Mouse (Mus musculus) embryonic facial prominence, embryonic 10.5 days (tissue): ENCODE data around the gene Ccdc180. TPM values are rescaled to one million over a fixed set of nuclear protein-coding genes. Genes with fewer than 3 reads are reported as not detected.
A peak's percentile ranks its signal among the peaks of the same experiment; 100 is the strongest.

Experiments
- DNase-seq: peaks from one replicate; pipeline ENCODE4 v3.0.0-alpha.2; 2017; ENCODE audit warnings: low spot score
- H3K27ac ChIP-seq: fragments of 300-500 bp; sonication (generic); replicated peaks from 2 replicates; pipeline ENCODE4 v1.5.1; 2016; ENCODE audit warnings: mild to moderate bottlenecking
- H3K27me3 ChIP-seq: fragments of 300-500 bp; sonication (generic); replicated peaks from 2 replicates; pipeline ENCODE4 v1.6.1; 2016; ENCODE audit warnings: low read depth, mild to moderate bottlenecking; ENCODE audit not compliant: poor library complexity, severe bottlenecking
- H3K36me3 ChIP-seq: fragments of 300-500 bp; sonication (generic); replicated peaks from 2 replicates; pipeline ENCODE4 v1.6.1; 2016; ENCODE audit warnings: mild to moderate bottlenecking, moderate library complexity
- H3K4me1 ChIP-seq: fragments of 300-500 bp; sonication (generic); 2 replicates; pipeline ENCODE4 v1.6.1; 2016
- H3K4me3 ChIP-seq: fragments of 300-500 bp; sonication (generic); 2 replicates; pipeline ENCODE4 v1.5.1; 2016; ENCODE audit warnings: mild to moderate bottlenecking, moderate library complexity
- H3K9me3 ChIP-seq: fragments of 300-500 bp; sonication (generic); 2 replicates; pipeline ENCODE4 v1.6.1; 2016; ENCODE audit warnings: mild to moderate bottlenecking
- WGBS: fragments of 180-500 bp; shearing (Covaris S2); methylation state at CpG from one replicate; pipeline ENCODE4 v1.1.7; 2016; 5-methylcytosine and 5-hydroxymethylcytosine counted together
- polyA plus RNA-seq: library from polyadenylated mRNA; unstranded; fragments of >200 nt; fragmentation: Nextera tagmentation; extraction: Ambion mirVana; gene quantifications from 2 replicates; pipeline ENCODE4 v1.2.1, GENCODE M21; 2016

Ccdc180 gene
- polyA plus RNA-seq, 1 experiment from 2014 or later = 0.05 TPM

DNA sequence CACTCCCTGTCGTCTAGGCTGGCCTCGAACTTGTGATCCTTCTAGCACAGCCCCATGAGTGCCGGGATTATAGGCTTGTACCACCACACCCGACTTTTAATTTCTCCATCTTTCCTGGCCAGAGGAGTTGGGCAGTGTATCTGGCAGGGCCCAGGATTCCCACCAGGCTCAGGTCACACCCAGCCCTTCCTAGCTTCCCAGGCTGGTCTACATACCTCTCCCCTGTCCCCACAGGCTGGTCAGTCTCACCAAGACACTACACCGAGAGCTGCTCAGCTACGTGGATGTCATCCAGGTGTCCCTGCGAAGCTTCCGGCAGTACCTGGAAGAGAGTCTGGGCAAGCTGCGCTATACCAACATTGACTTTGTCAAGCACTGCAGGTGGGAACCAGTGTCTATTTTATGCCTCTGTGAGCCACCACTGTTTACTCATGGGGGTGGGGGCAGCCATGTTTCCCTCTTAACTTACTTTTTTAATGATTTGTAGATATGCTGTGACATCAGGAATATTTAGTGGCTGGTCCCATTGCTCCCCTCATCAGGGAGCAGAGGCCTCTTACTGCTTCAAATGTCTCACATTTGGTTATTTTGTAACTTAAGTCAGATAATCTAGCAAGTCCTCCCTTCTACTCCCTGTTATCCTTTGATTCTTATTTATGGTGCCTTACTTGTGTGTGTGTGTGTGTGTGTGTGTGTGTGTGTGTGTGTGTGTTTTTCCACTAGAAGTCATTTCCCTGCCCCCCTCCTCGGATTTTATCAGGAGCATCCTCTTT is 31.7 kb downstream of the Ccdc180 start:
- DNase-seq = no peak
- H3K27me3 ChIP-seq = no peaks in the 10 kb centered on the region
- H3K9me3 ChIP-seq = no peaks in the 10 kb centered on the region
- H3K4me3 ChIP-seq = no peak overlapping the region
- no peak overlapping the region for H3K27ac ChIP-seq
- no peaks in the 10 kb centered on the region for H3K36me3 ChIP-seq
- WGBS = 86% methylated on average over 10 of the region's 10 CpGs
- no peaks in the 10 kb centered on the region for H3K4me1 ChIP-seq

DNA sequence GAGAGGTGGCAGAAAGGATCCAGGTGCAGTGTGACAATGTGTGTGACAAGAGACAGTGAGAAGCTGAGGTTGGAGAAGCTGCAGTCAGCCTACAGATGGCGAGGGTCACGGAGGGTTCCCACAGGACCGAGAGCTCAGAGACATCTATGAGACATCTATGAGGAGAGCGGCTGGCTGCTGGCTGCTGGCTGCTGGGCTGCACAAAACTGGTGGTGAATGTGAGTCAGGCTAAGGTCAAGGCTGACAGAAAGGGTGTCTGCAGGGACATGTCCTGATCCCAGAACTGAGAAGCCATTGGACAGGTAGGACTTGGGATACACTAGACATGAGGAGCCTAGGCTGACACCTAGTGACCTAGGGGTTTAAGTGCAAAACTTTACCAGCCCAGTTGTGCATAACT is 33.9 kb downstream of the Ccdc180 start:
- Histone ChIP-seq H3K27ac (no peak overlapping the region), H3K4me1 (no peaks in the 10 kb centered on the region), H3K36me3 (no peaks in the 10 kb centered on the region), H3K4me3 (no peak overlapping the region), H3K9me3 (no peaks in the 10 kb centered on the region), H3K27me3 (no peaks in the 10 kb centered on the region)
- DNase-seq = no peak
- 95% methylated on average over 4 of the region's 4 CpGs for WGBS

- no peaks in the 10 kb centered on the region for H3K36me3 ChIP-seq
- no peak for DNase-seq
- H3K9me3 ChIP-seq = no peaks in the 10 kb centered on the region
- no peaks in the 10 kb centered on the region for H3K4me1 ChIP-seq
- no peak overlapping the region for H3K4me3 ChIP-seq
- WGBS = 79% methylated on average over 4 of the region's 4 CpGs
- no peaks in the 10 kb centered on the region for H3K27me3 ChIP-seq
- H3K27ac ChIP-seq = no peak overlapping the region
Observed at GRCm38 (mm10) chr4:45928561-45928960, 38.5 kb downstream of the Ccdc180 start.

- WGBS = 32% methylated on average over 13 of the region's 13 CpGs
- no peaks in the 10 kb centered on the region for H3K36me3 ChIP-seq
- no peak overlapping the region for H3K4me3 ChIP-seq
- peak; percentile 76 for DNase-seq
- no peaks in the 10 kb centered on the region for H3K27me3 ChIP-seq
- no peaks in the 10 kb centered on the region for H3K9me3 ChIP-seq
- H3K27ac ChIP-seq = no peak overlapping the region
- 0 out of 2 replicates have a peak, but pooled peaks cover 3% of the 10 kb centered on the region for H3K4me1 ChIP-seq
Observed at GRCm38 (mm10) chr4:45941628-45942044, 51.5 kb downstream of the Ccdc180 start.

DNA sequence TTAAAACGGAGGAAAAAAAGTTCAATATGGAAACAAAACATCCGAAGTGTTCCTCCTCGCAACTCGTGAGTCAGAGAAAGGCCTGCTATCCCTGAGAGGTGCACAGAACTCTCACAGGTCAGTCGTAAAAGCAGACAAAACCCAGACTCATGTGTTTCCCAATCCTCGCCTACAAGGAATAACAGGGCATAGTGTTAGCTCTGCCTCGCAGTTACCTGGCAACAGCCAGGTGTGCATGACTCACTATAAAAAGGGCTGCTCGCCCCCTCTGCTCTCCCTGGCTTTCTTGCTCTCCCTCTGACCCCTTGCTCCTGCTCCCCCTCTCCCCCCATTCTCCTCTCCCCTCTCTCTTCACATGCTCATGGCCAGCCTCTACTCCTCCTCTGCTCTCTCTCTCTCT is 57.6 kb downstream of the Ccdc180 start:
- WGBS = 85% methylated on average over 8 of the region's 8 CpGs
- DNase-seq = no peak
- Histone ChIP-seq H3K27ac (no peak overlapping the region), H3K9me3 (no peaks in the 10 kb centered on the region), H3K4me3 (no peak overlapping the region), H3K4me1 (0 out of 2 replicates have a peak, but pooled peaks cover 7% of the 10 kb centered on the region), H3K36me3 (no peaks in the 10 kb centered on the region), H3K27me3 (no peaks in the 10 kb centered on the region)

GRCm38 (mm10) chr4:45949109-45949848 is 59.2 kb downstream of the Ccdc180 start:
- 0 out of 2 replicates have a peak, but pooled peaks cover 7% of the 10 kb centered on the region for H3K4me1 ChIP-seq
- WGBS = 88% methylated on average over 7 of the region's 7 CpGs
- no peak overlapping the region for H3K27ac ChIP-seq
- no peak for DNase-seq
- H3K27me3 ChIP-seq = no peaks in the 10 kb centered on the region
- no peaks in the 10 kb centered on the region for H3K36me3 ChIP-seq
- no peak overlapping the region for H3K4me3 ChIP-seq
- H3K9me3 ChIP-seq = no peaks in the 10 kb centered on the region

- H3K27ac ChIP-seq = no peak overlapping the region
- 97% methylated on average over 18 of the region's 18 CpGs for WGBS
- no peak for DNase-seq
Observed at GRCm38 (mm10) chr4:45951830-45952229, 61.7 kb downstream of the Ccdc180 start.

GRCm38 (mm10) chr4:45953025-45953919 is 63.2 kb downstream of the Ccdc180 start:
- H3K27ac ChIP-seq = no peak overlapping the region
- no peak for DNase-seq
- no peak overlapping the region for H3K4me3 ChIP-seq
- WGBS = 92% methylated on average over 23 of the region's 23 CpGs
- no peaks in the 10 kb centered on the region for H3K9me3 ChIP-seq
- no peaks in the 10 kb centered on the region for H3K36me3 ChIP-seq
- H3K27me3 ChIP-seq = no peaks in the 10 kb centered on the region
- H3K4me1 ChIP-seq = 0 out of 2 replicates have a peak, but pooled peaks cover 7% of the 10 kb centered on the region

More at GRCm38 (mm10) chr4:45951830-45952229, 61.7 kb downstream of the Ccdc180 start:
- no peaks in the 10 kb centered on the region for H3K36me3 ChIP-seq
- no peak overlapping the region for H3K4me3 ChIP-seq
- no peaks in the 10 kb centered on the region for H3K27me3 ChIP-seq
- H3K9me3 ChIP-seq = no peaks in the 10 kb centered on the region
- H3K4me1 ChIP-seq = 0 out of 2 replicates have a peak, but pooled peaks cover 7% of the 10 kb centered on the region

GRCm38 (mm10) chr4:45955235-45955634 is 65.1 kb downstream of the Ccdc180 start:
- Histone ChIP-seq H3K27me3 (no peaks in the 10 kb centered on the region), H3K4me3 (no peak overlapping the region), H3K9me3 (no peaks in the 10 kb centered on the region), H3K36me3 (no peaks in the 10 kb centered on the region), H3K4me1 (no peaks in the 10 kb centered on the region), H3K27ac (no peak overlapping the region)
- DNase-seq = no peak
- 84% methylated on average over 4 of the region's 4 CpGs for WGBS

GRCm38 (mm10) chr4:45956131-45956530 is 66.0 kb downstream of the Ccdc180 start:
- Histone ChIP-seq H3K36me3 (no peaks in the 10 kb centered on the region), H3K4me1 (no peaks in the 10 kb centered on the region), H3K27me3 (no peaks in the 10 kb centered on the region), H3K9me3 (no peaks in the 10 kb centered on the region), H3K4me3 (no peak overlapping the region), H3K27ac (no peak overlapping the region)
- 95% methylated on average over 8 of the region's 8 CpGs for WGBS
- DNase-seq = no peak

DNA sequence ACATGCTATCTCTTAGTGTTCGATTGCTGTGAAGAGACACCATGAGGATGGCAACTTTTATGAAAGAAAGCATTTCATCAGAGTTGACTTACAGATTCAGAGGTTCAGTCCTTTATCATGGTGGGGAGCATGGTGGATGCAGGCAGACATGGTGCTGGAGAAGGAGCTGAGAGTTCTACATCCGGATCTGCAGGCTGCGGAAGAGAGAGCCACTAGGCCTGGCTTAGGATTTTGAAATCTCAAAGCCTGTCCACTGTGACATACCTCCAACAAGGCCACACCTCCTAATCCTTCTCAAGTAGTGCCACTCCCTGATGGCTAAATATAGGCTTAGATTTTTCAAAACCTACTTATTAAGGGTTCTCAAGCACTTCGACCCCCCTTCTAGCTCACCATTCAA is 66.6 kb downstream of the Ccdc180 start:
- 92% methylated on average over 4 of the region's 4 CpGs for whole genome bisulfite sequencing
- H3K9me3 ChIP-seq = no peaks in the 10 kb centered on the region
- no peak for DNase-seq
- H3K4me1 ChIP-seq = no peaks in the 10 kb centered on the region
- H3K4me3 ChIP-seq = no peak overlapping the region
- H3K36me3 ChIP-seq = no peaks in the 10 kb centered on the region
- H3K27me3 ChIP-seq = no peaks in the 10 kb centered on the region
- no peak overlapping the region for H3K27ac ChIP-seq

DNA sequence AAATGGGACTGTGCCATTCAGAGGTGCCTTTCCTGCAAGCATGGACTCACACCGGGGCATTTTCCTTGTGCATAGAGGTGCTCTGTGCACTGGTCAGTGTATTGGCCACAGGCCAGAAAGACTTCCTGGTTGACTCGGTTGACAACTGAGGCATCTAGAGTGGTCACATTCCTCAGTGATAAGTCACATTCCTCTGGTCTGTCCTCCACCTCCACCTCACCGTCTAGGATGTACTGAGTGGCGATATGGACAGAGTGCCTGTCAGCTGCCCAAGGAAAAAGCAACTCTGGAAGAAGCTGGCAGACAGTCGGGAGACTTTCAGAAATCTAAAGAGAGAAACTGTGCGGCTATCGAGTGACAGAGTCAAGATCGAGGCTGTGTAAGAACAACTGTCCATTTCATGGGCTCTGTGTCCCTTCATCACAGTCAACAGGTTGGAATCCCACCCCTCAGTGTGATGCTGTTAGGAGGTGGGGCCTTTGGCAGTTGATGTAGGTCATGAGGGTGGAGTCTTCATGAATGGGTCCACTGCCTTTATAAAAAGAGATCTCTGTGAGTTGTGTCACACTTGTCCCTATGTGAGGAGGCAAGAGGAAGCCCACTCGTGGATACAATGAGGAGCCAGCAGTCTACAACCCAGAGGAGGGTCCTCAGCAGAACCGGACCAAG is 74.8 kb downstream of the Ccdc180 start, which contains the start of gene Tdrd7:
Gene Tdrd7 (plus strand): TSS at position 564 of the 669 bp plus-strand sequence.
- Histone ChIP-seq H3K36me3 (no peaks in the 10 kb centered on the region), H3K27ac (no peak within 1 kb of the TSS), H3K4me3 (no peak within 1 kb of the TSS), H3K9me3 (no peaks in the 10 kb centered on the region), H3K4me1 (peaks cover 39% of the 10 kb centered on the region), H3K27me3 (peaks cover 10% of the 10 kb centered on the region; the same call in 1 of the 2 replicates)
- no peak for DNase-seq
- 80% methylated on average over 10 of the region's 10 CpGs for WGBS
